Mouse (Mus musculus): ENCODE results near the gene Col23a1. TPM values are rescaled to one million over a fixed set of nuclear protein-coding genes. Genes with fewer than 3 reads are reported as not detected.

Gene Col23a1
- polyA plus RNA-seq, 1 experiment from 2014 or later = 0.15 TPM

GRCm38 (mm10) chr11:51315991-51316810 lies 26.5 kb downstream of the Col23a1 start:
- no peak overlapping the region for H3K9ac ChIP-seq (ENCODE audit: low read depth, low read length)
- H3K4me2 ChIP-seq (ENCODE audit: low read depth, low read length) = no peak overlapping the region
- H3K4me1 ChIP-seq (ENCODE audit: control insufficient read depth, low read depth, low read length) = no peaks in the 10 kb centered on the region
- no peak for ATAC-seq (ENCODE audit: low read depth)
- no peak overlapping the region for H3K4me3 ChIP-seq (ENCODE audit: low read depth, low read length)
- no peak overlapping the region for H3K27ac ChIP-seq (ENCODE audit: low read length)
- H3K9me3 ChIP-seq (replicated peaks; ENCODE audit: control insufficient read depth, low read length) = no peaks in the 10 kb centered on the region; the same call in 1 of the 2 replicates
- no peaks in the 10 kb centered on the region for H3K36me3 ChIP-seq (ENCODE audit: control insufficient read depth, insufficient read depth)
- WGBS (ENCODE audit: insufficient replicate concordance) = 63% methylated on average over 7 of the region's 7 CpGs
- H3K27me3 ChIP-seq (ENCODE audit: control insufficient read depth, insufficient read depth, low read depth, low read length) = no peaks in the 10 kb centered on the region

GRCm38 (mm10) chr11:51320609-51321008 lies 30.9 kb downstream of the Col23a1 start:
- no peak overlapping the region for H3K4me2 ChIP-seq (ENCODE audit: low read depth, low read length)
- no peak overlapping the region for H3K4me3 ChIP-seq (ENCODE audit: low read depth, low read length)
- ATAC-seq (ENCODE audit: low read depth) = no peak
- H3K9ac ChIP-seq (ENCODE audit: low read depth, low read length) = no peak overlapping the region
- no peaks in the 10 kb centered on the region for H3K4me1 ChIP-seq (ENCODE audit: control insufficient read depth, low read depth, low read length)
- H3K27me3 ChIP-seq (ENCODE audit: control insufficient read depth, insufficient read depth, low read depth, low read length) = no peaks in the 10 kb centered on the region
- H3K36me3 ChIP-seq (ENCODE audit: control insufficient read depth, insufficient read depth) = no peaks in the 10 kb centered on the region
- H3K27ac ChIP-seq (ENCODE audit: low read length) = no peak overlapping the region
- H3K9me3 ChIP-seq (replicated peaks; ENCODE audit: control insufficient read depth, low read length) = no peaks in the 10 kb centered on the region; the same call in 1 of the 2 replicates

GRCm38 (mm10) chr11:51326908-51327307 lies 37.2 kb downstream of the Col23a1 start:
- ATAC-seq (ENCODE audit: low read depth) = no peak
- no peaks in the 10 kb centered on the region for H3K36me3 ChIP-seq (ENCODE audit: control insufficient read depth, insufficient read depth)
- H3K9me3 ChIP-seq (replicated peaks; ENCODE audit: control insufficient read depth, low read length) = no peaks in the 10 kb centered on the region
- WGBS (ENCODE audit: insufficient replicate concordance) = 49% methylated on average over 6 of the region's 6 CpGs
- H3K4me3 ChIP-seq (ENCODE audit: low read depth, low read length) = no peak overlapping the region
- no peaks in the 10 kb centered on the region for H3K27me3 ChIP-seq (ENCODE audit: control insufficient read depth, insufficient read depth, low read depth, low read length)
- no peaks in the 10 kb centered on the region for H3K4me1 ChIP-seq (ENCODE audit: control insufficient read depth, low read depth, low read length)
- no peak overlapping the region for H3K27ac ChIP-seq (ENCODE audit: low read length)
- no peak overlapping the region for H3K4me2 ChIP-seq (ENCODE audit: low read depth, low read length)
- no peak overlapping the region for H3K9ac ChIP-seq (ENCODE audit: low read depth, low read length)

DNA sequence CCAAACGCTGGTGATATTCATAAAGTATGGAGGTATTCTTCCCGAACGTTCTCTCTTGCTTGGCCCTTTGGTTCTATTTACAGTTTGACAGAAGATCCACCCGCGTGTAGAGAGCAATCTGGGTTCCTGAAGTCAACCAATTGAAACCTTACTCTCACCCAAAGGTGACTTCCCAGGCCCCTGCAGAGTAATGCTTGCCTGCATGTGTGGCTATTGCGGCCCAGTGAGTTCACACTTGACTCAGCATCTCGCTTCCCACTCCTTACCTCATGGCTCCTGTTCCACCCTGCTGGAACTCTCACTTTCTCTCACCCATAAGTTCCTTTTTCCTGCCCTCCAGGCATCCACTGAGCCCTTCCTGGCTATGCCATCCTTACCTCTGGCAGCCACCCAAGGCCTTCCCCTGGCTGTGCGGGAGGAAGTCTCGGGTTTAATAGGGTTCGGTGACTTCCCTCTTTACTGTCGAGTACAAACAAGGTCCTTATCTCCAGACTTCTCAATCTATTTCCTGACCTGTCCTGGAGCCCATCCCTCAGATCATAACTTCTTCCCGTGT lies 38.7 kb downstream of the Col23a1 start:
- Histone ChIP-seq H3K4me2 (ENCODE audit: low read depth, low read length) (no peak overlapping the region), H3K27ac (ENCODE audit: low read length) (no peak overlapping the region), H3K9ac (ENCODE audit: low read depth, low read length) (no peak overlapping the region), H3K4me3 (ENCODE audit: low read depth, low read length) (no peak overlapping the region), H3K4me1 (ENCODE audit: control insufficient read depth, low read depth, low read length) (no peaks in the 10 kb centered on the region), H3K9me3 (replicated peaks; ENCODE audit: control insufficient read depth, low read length) (no peaks in the 10 kb centered on the region), H3K36me3 (ENCODE audit: control insufficient read depth, insufficient read depth) (no peaks in the 10 kb centered on the region), H3K27me3 (ENCODE audit: control insufficient read depth, insufficient read depth, low read depth, low read length) (no peaks in the 10 kb centered on the region)
- 50% methylated on average over 12 of the region's 12 CpGs for WGBS (ENCODE audit: insufficient replicate concordance)
- ATAC-seq (ENCODE audit: low read depth) = no peak

DNA sequence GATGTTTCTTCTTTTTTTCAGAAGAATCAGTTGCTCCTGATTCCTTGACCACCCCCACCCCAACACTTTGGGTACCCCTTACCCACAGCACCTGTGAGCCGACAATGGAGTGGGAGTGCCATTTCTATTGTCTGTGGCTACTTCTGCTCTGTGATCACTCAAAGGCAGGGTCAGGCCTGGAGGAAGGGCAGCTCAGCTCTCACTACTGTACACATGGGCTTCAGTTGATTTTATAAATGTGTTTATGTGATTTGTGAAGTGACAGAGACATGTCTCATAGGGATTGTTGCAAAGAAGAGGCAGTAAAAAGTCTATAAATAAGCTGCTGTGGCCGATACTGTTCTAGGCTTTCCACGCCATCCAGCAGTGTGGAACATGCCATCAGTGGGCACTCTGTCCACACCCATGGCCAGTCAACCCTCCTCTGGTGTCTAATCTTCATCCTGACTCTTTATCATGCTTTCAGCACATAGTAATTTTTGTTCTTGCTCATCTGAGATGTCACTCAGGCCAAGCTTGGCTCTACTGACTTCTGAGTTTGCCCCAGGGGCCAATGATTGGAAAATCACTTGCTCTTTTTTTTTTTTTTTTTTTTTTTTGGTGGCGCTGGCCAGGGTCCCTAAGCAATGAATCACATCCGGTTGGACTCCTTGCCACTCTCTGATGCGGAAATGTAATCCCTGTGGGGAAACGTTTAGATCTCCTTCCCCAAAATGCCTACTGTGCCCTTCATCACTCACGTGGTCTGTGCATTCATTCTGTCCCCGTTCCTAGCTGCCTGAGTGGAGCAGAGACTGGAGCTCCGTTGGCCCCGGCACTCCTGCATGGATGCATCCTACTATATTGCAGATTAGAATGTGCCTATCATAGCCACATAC lies 40.4 kb downstream of the Col23a1 start:
- Histone ChIP-seq H3K36me3 (ENCODE audit: control insufficient read depth, insufficient read depth) (no peaks in the 10 kb centered on the region), H3K4me3 (ENCODE audit: low read depth, low read length) (no peak overlapping the region), H3K9ac (ENCODE audit: low read depth, low read length) (no peak overlapping the region), H3K4me1 (ENCODE audit: control insufficient read depth, low read depth, low read length) (no peaks in the 10 kb centered on the region), H3K27me3 (ENCODE audit: control insufficient read depth, insufficient read depth, low read depth, low read length) (no peaks in the 10 kb centered on the region), H3K9me3 (replicated peaks; ENCODE audit: control insufficient read depth, low read length) (no peaks in the 10 kb centered on the region), H3K27ac (ENCODE audit: low read length) (no peak overlapping the region), H3K4me2 (ENCODE audit: low read depth, low read length) (no peak overlapping the region)
- ATAC-seq (ENCODE audit: low read depth) = no peak
- 55% methylated on average over 11 of the region's 11 CpGs for WGBS (ENCODE audit: insufficient replicate concordance)

GRCm38 (mm10) chr11:51334017-51334416 lies 44.3 kb downstream of the Col23a1 start:
- no peak overlapping the region for H3K27ac ChIP-seq (ENCODE audit: low read length)
- no peak for ATAC-seq (ENCODE audit: low read depth)

DNA sequence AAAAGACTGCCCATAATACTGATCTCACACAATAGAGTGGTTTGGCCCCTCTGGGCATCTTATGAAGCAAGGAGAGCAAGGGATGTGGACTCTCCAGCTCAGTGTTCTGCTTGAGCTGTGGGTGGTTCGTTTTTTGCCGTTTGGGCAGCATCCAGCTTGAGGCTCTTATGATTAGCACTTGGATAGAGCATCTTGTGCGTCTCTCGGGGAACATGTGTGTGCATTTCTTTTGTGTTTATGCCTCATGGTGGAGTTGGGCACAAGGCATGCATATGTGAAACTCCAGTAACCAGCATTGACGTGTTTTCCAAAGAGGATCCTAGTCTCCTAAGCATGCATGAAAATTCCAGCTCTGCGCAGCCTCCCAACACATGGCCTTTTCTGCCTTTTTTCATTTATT lies 47.9 kb downstream of the Col23a1 start:
- ATAC-seq (ENCODE audit: low read depth) = no peak
- Histone ChIP-seq H3K36me3 (ENCODE audit: control insufficient read depth, insufficient read depth) (no peaks in the 10 kb centered on the region), H3K27ac (ENCODE audit: low read length) (no peak overlapping the region), H3K9ac (ENCODE audit: low read depth, low read length) (no peak overlapping the region), H3K9me3 (replicated peaks; ENCODE audit: control insufficient read depth, low read length) (no peaks in the 10 kb centered on the region), H3K27me3 (ENCODE audit: control insufficient read depth, insufficient read depth, low read depth, low read length) (no peaks in the 10 kb centered on the region), H3K4me3 (ENCODE audit: low read depth, low read length) (no peak overlapping the region), H3K4me2 (ENCODE audit: low read depth, low read length) (no peak overlapping the region), H3K4me1 (ENCODE audit: control insufficient read depth, low read depth, low read length) (no peaks in the 10 kb centered on the region)
- whole genome bisulfite sequencing (ENCODE audit: insufficient replicate concordance) = 65% methylated on average over 6 of the region's 6 CpGs

More at GRCm38 (mm10) chr11:51334017-51334416, 44.3 kb downstream of the Col23a1 start:
- Histone ChIP-seq H3K9me3 (replicated peaks; ENCODE audit: control insufficient read depth, low read length) (no peaks in the 10 kb centered on the region), H3K27me3 (ENCODE audit: control insufficient read depth, insufficient read depth, low read depth, low read length) (no peaks in the 10 kb centered on the region), H3K4me3 (ENCODE audit: low read depth, low read length) (no peak overlapping the region), H3K9ac (ENCODE audit: low read depth, low read length) (no peak overlapping the region), H3K4me1 (ENCODE audit: control insufficient read depth, low read depth, low read length) (no peaks in the 10 kb centered on the region), H3K36me3 (ENCODE audit: control insufficient read depth, insufficient read depth) (no peaks in the 10 kb centered on the region), H3K4me2 (ENCODE audit: low read depth, low read length) (no peak overlapping the region)
- WGBS (ENCODE audit: insufficient replicate concordance) = 60% methylated on average over 5 of the region's 5 CpGs

GRCm38 (mm10) chr11:51338416-51338815 lies 48.7 kb downstream of the Col23a1 start:
- Histone ChIP-seq H3K9me3 (replicated peaks; ENCODE audit: control insufficient read depth, low read length) (no peaks in the 10 kb centered on the region), H3K4me2 (ENCODE audit: low read depth, low read length) (no peak overlapping the region), H3K4me3 (ENCODE audit: low read depth, low read length) (no peak overlapping the region), H3K27ac (ENCODE audit: low read length) (no peak overlapping the region), H3K4me1 (ENCODE audit: control insufficient read depth, low read depth, low read length) (no peaks in the 10 kb centered on the region), H3K27me3 (ENCODE audit: control insufficient read depth, insufficient read depth, low read depth, low read length) (no peaks in the 10 kb centered on the region), H3K36me3 (ENCODE audit: control insufficient read depth, insufficient read depth) (no peaks in the 10 kb centered on the region), H3K9ac (ENCODE audit: low read depth, low read length) (no peak overlapping the region)
- 62% methylated on average over 7 of the region's 7 CpGs for WGBS (ENCODE audit: insufficient replicate concordance)
- no peak for ATAC-seq (ENCODE audit: low read depth)

DNA sequence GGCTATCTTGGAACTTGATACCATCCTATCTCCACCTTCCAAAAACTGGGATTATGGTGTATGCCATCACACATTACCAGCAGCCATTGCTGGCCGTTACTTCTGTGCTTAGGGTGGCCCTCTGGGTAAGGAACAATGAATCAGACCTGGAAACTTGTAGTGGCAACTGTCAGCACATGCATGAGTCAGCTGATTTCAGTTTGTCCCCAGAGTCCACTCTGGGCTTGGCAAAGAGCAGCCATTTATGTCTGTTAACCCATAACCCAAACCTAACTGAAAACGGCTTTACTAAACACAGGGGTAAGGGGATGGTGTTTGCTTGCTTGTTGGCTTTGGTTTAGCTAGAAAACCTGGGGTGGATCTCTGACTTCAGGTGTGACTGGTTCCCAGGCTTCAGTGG lies 51.4 kb downstream of the Col23a1 start:
- H3K9me3 ChIP-seq (replicated peaks; ENCODE audit: control insufficient read depth, low read length) = no peaks in the 10 kb centered on the region
- ATAC-seq (ENCODE audit: low read depth) = no peak
- no peaks in the 10 kb centered on the region for H3K4me1 ChIP-seq (ENCODE audit: control insufficient read depth, low read depth, low read length)
- H3K9ac ChIP-seq (ENCODE audit: low read depth, low read length) = no peak overlapping the region
- no peak overlapping the region for H3K4me3 ChIP-seq (ENCODE audit: low read depth, low read length)
- no peaks in the 10 kb centered on the region for H3K36me3 ChIP-seq (ENCODE audit: control insufficient read depth, insufficient read depth)
- no peak overlapping the region for H3K4me2 ChIP-seq (ENCODE audit: low read depth, low read length)
- WGBS (ENCODE audit: insufficient replicate concordance) = 47% methylated on average over 2 of the region's 2 CpGs
- H3K27me3 ChIP-seq (ENCODE audit: control insufficient read depth, insufficient read depth, low read depth, low read length) = no peaks in the 10 kb centered on the region
- H3K27ac ChIP-seq (ENCODE audit: low read length) = no peak overlapping the region
